Mouse (Mus musculus) liver, embryonic 15.5 days (tissue): ENCODE results near the gene Map1lc3b. TPM values are rescaled to one million over a fixed set of nuclear protein-coding genes. Genes with fewer than 3 reads are reported as not detected.

Experiments used
- ATAC-seq: fragments of 200-750 bp; cut with Nextera tagmentation; 2 replicates; pipeline ENCODE4 v1.8.0; 2017; ENCODE audit warnings: moderate number of reproducible peaks, mild to moderate bottlenecking, moderate library complexity; ENCODE audit not compliant: insufficient read depth
- H3K27ac ChIP-seq: fragments of 300-500 bp; sonication (generic); replicated peaks from 2 replicates; pipeline ENCODE4 v1.5.1; 2015; ENCODE audit warnings: mild to moderate bottlenecking, inconsistent platforms
- H3K27me3 ChIP-seq: fragments of 300-500 bp; sonication (generic); 2 replicates; pipeline ENCODE4 v1.6.1; 2015; ENCODE audit warnings: mild to moderate bottlenecking, inconsistent platforms
- H3K36me3 ChIP-seq: fragments of 300-500 bp; sonication (generic); replicated peaks from 2 replicates; pipeline ENCODE4 v1.6.1; 2015; ENCODE audit warnings: moderate library complexity, mild to moderate bottlenecking, inconsistent platforms
- H3K4me1 ChIP-seq: fragments of 300-500 bp; sonication (generic); replicated peaks from 2 replicates; pipeline ENCODE4 v1.6.1; 2015; ENCODE audit warnings: inconsistent platforms
- H3K4me2 ChIP-seq: fragments of 300-500 bp; sonication (generic); 2 replicates; pipeline ENCODE4 v1.6.1; 2015; ENCODE audit warnings: moderate library complexity, mild to moderate bottlenecking, inconsistent platforms
- H3K4me3 ChIP-seq: fragments of 300-500 bp; sonication (generic); replicated peaks from 2 replicates; pipeline ENCODE4 v1.5.1; 2015; ENCODE audit warnings: mild to moderate bottlenecking, inconsistent platforms
- H3K9ac ChIP-seq: fragments of 300-500 bp; sonication (generic); 2 replicates; pipeline ENCODE4 v1.6.1; 2015; ENCODE audit warnings: moderate library complexity, mild to moderate bottlenecking, inconsistent platforms
- H3K9me3 ChIP-seq: fragments of 300-500 bp; sonication (generic); replicated peaks from 2 replicates; pipeline ENCODE4 v1.6.1; 2016; ENCODE audit warnings: inconsistent platforms
- WGBS: fragments of 180-500 bp; shearing (Covaris S2); methylation state at CpG from one replicate; pipeline ENCODE4 v1.1.7; 2015; ENCODE audit warnings: mixed read lengths; ENCODE audit not compliant: insufficient replicate concordance; 5-methylcytosine and 5-hydroxymethylcytosine counted together
- polyA plus RNA-seq: library from polyadenylated mRNA; unstranded; fragments of >200 nt; fragmentation: Nextera tagmentation; extraction: Ambion mirVana; gene quantifications from 2 replicates; pipeline ENCODE4 v1.2.1, GENCODE M21; 2015

The Map1lc3b gene
- polyA plus RNA-seq, 1 experiment from 2014 or later: 136 TPM

GRCm38 (mm10) chr8:121557746-121558145 is 32.4 kb upstream of the Map1lc3b start:
- no peak for ATAC-seq
- Histone ChIP-seq H3K27me3 (no peaks in the 10 kb centered on the region), H3K4me2 (no peak overlapping the region), H3K9me3 (no peaks in the 10 kb centered on the region), H3K27ac (no peak overlapping the region), H3K9ac (no peak overlapping the region), H3K4me3 (no peak overlapping the region), H3K36me3 (peaks cover 46% of the 10 kb centered on the region), H3K4me1 (peaks cover under 1% of the 10 kb centered on the region; the same call in 1 of the 2 replicates)
- WGBS: 82% methylated on average over 11 of the region's 11 CpGs

DNA sequence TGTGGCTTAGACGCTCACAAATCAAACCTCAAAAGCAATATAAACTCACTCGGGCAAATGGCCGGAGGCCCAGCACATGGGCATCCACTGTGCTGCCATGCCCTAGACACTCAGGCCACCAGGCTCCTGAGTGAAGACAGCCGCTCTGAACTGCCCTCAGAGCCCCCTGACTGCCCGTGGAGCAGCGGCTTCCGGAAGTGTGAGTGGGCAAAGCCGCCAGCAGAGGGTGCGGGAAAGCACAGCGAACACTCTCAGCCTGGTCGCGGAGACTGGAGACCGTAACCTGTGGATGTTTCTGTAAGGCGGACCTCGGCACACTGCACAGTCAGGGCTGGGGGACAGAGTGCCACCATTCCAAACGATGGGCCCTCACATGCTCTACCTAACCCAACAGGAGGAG is 31.6 kb upstream of the Map1lc3b start:
- Histone ChIP-seq H3K9ac (no peak overlapping the region), H3K9me3 (no peaks in the 10 kb centered on the region), H3K36me3 (peaks cover 38% of the 10 kb centered on the region), H3K27me3 (no peaks in the 10 kb centered on the region), H3K27ac (no peak overlapping the region), H3K4me1 (peaks cover 4% of the 10 kb centered on the region; the same call in 1 of the 2 replicates), H3K4me3 (no peak overlapping the region), H3K4me2 (no peak overlapping the region)
- WGBS: 88% methylated on average over 16 of the region's 16 CpGs
- no peak for ATAC-seq

DNA sequence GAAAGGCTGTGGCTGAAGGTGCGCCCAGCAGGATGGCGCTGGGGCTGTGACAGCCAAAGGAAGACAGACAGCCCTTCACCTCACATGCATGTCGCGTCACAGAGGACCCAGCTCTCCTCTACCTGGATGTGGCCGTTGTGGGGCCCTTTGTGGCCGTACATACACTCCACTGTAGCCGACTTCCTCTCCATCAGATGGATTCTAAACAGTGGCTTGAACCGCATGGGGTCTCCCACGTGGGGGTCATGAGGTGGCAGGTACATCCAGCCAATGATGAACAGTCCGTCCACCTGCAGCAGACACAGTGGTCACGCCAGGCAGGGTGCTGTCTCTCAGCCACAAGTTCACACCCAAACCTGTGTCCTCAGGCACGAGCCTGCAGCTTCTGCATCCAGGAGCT is 30.4 kb upstream of the Map1lc3b start:
- Histone ChIP-seq H3K27me3 (no peaks in the 10 kb centered on the region), H3K4me3 (no peak overlapping the region), H3K4me2 (no peak overlapping the region), H3K9me3 (no peaks in the 10 kb centered on the region), H3K36me3 (peaks cover 27% of the 10 kb centered on the region), H3K27ac (no peak overlapping the region), H3K4me1 (peaks cover 4% of the 10 kb centered on the region; the same call in 1 of the 2 replicates), H3K9ac (no peak overlapping the region)
- no peak for ATAC-seq
- 81% methylated on average over 12 of the region's 12 CpGs for WGBS

GRCm38 (mm10) chr8:121560432-121561100 is 29.6 kb upstream of the Map1lc3b start:
- WGBS: 78% methylated on average over 7 of the region's 7 CpGs
- Histone ChIP-seq H3K27ac (no peak overlapping the region), H3K4me3 (no peak overlapping the region), H3K4me2 (no peak overlapping the region), H3K9ac (no peak overlapping the region), H3K4me1 (peaks cover 4% of the 10 kb centered on the region; the same call in 1 of the 2 replicates), H3K36me3 (peaks cover 24% of the 10 kb centered on the region), H3K27me3 (no peaks in the 10 kb centered on the region), H3K9me3 (no peaks in the 10 kb centered on the region)
- no peak for ATAC-seq

GRCm38 (mm10) chr8:121561636-121562345 is 28.4 kb upstream of the Map1lc3b start:
- ATAC-seq: no peak
- H3K36me3 ChIP-seq: peaks cover 26% of the 10 kb centered on the region
- no peak overlapping the region for H3K4me3 ChIP-seq
- H3K27me3 ChIP-seq: no peaks in the 10 kb centered on the region
- H3K9me3 ChIP-seq: no peaks in the 10 kb centered on the region
- H3K27ac ChIP-seq: no peak overlapping the region
- peaks cover 4% of the 10 kb centered on the region; the same call in 1 of the 2 replicates for H3K4me1 ChIP-seq
- no peak overlapping the region for H3K9ac ChIP-seq
- WGBS: 69% methylated on average over 16 of the region's 16 CpGs
- no peak overlapping the region for H3K4me2 ChIP-seq

DNA sequence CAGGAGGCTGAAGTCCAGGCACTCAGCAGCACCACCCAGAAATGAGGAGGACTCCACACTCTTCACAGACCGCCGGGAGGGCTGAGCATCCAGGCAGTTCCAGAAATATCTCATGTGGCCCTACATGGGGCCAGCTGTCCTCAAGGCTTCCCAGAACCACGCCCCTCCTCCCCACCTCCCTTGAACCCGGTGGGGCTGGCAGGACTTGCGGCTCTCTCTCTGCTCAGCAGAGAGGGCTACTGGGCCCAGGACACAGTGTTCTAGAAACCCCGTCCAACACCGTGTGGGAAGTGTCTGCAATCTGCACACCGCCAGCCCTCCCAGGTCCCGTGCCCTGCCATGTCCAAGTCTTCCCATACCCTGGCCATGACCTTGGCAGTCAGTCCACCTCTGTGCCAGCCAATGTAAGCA is 27.2 kb upstream of the Map1lc3b start:
- no peak overlapping the region for H3K4me2 ChIP-seq
- H3K4me1 ChIP-seq: peaks cover 13% of the 10 kb centered on the region
- no peak overlapping the region for H3K27ac ChIP-seq
- WGBS: 69% methylated on average over 9 of the region's 9 CpGs
- ATAC-seq: no peak
- no peaks in the 10 kb centered on the region for H3K9me3 ChIP-seq
- no peak overlapping the region for H3K9ac ChIP-seq
- H3K36me3 ChIP-seq: peaks cover 26% of the 10 kb centered on the region
- no peaks in the 10 kb centered on the region for H3K27me3 ChIP-seq
- no peak overlapping the region for H3K4me3 ChIP-seq

DNA sequence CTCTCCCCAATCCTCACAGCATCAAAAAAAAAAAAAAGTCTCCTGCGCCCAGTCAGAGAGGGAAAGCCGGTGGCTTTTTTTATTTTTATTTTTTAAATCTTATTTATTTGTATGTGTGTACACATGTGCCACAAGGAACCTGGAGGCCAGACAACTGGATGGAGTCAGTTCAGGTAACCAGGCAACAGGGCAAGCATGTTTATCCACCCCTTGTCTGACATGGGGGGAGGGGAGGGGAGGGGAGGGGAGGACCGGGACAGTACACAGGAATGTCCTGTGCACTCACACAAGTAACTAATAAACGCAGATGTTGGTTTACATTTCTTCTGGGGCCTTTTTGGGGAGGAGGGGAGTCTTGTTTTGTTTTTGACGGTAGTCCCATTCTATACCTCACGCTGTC is 26.5 kb upstream of the Map1lc3b start:
- Histone ChIP-seq H3K9me3 (no peaks in the 10 kb centered on the region), H3K4me1 (peaks cover 19% of the 10 kb centered on the region), H3K27me3 (no peaks in the 10 kb centered on the region), H3K4me3 (no peak overlapping the region), H3K4me2 (no peak overlapping the region), H3K9ac (no peak overlapping the region), H3K27ac (no peak overlapping the region), H3K36me3 (peaks cover 20% of the 10 kb centered on the region)
- no peak for ATAC-seq
- 76% methylated on average over 6 of the region's 6 CpGs for WGBS

DNA sequence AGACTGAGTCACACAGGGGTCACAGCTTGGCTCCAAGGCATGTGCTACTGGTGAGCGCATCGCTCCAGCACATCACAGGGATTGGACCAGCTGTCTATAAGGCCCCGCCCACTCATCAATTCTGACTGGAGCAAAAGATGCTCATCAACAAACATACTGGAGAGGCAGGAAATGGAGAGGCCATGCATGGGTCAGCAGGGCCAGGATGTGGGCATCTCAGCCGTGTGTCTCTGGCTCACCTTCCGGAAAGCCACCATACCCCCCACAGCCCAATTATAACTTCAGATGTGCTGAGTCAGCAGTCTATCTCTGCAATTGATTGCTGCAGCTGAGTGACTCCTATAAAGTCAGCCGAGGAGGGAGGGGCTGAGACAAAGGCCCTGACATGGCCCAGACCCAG is 21.8 kb upstream of the Map1lc3b start:
- ATAC-seq: no peak
- Histone ChIP-seq H3K4me1 (peaks cover 41% of the 10 kb centered on the region), H3K9me3 (no peaks in the 10 kb centered on the region), H3K27ac (no peak overlapping the region), H3K27me3 (no peaks in the 10 kb centered on the region), H3K4me3 (no peak overlapping the region), H3K36me3 (0 out of 2 replicates have a peak, but pooled peaks cover 5% of the 10 kb centered on the region), H3K4me2 (no peak overlapping the region), H3K9ac (no peak overlapping the region)
- 55% methylated on average over 6 of the region's 6 CpGs for WGBS

DNA sequence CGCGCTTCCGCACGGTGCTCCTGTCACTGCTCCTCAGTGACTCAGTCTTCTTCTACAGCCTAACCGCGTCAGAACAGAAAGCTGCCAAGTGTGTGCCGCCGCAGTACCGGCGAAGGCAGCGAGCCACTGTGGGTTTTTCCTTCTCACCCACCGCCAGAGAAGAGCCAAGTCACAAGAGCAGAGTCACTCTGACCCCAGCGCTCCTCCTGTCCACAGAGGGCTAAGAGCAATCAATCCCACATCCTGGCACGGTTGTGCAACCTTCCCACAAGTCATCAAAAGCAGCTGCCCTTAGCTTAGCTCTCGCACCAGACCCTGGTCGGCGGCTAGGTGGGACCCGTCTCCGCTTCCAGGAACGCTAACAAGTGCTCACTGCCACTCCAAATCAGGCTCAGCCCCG is 19.8 kb upstream of the Map1lc3b start:
- peak; percentile 10; the same call in 1 of the 2 replicates for ATAC-seq
- Histone ChIP-seq H3K4me3 (peak overlapping the region; percentile 18), H3K36me3 (0 out of 2 replicates have a peak, but pooled peaks cover 5% of the 10 kb centered on the region), H3K27me3 (no peaks in the 10 kb centered on the region), H3K9me3 (no peaks in the 10 kb centered on the region), H3K4me1 (peaks cover 59% of the 10 kb centered on the region), H3K4me2 (peak overlapping the region; percentile 54), H3K27ac (peak overlapping the region; percentile 7; the same call in 1 of the 2 replicates), H3K9ac (no peak overlapping the region)
- 43% methylated on average over 21 of the region's 21 CpGs for WGBS

GRCm38 (mm10) chr8:121570801-121571200 is 19.4 kb upstream of the Map1lc3b start:
- no peak for ATAC-seq
- 65% methylated on average over 17 of the region's 17 CpGs for WGBS
- H3K9me3 ChIP-seq: no peaks in the 10 kb centered on the region
- peaks cover 59% of the 10 kb centered on the region for H3K4me1 ChIP-seq
- 0 out of 2 replicates have a peak, but pooled peaks cover 5% of the 10 kb centered on the region for H3K36me3 ChIP-seq
- peak overlapping the region; percentile 54 for H3K4me2 ChIP-seq
- H3K27me3 ChIP-seq: no peaks in the 10 kb centered on the region
- H3K27ac ChIP-seq: peak overlapping the region; percentile 7; the same call in 1 of the 2 replicates
- peak overlapping the region; percentile 18; the same call in 1 of the 2 replicates for H3K4me3 ChIP-seq
- H3K9ac ChIP-seq: no peak overlapping the region

- Histone ChIP-seq H3K9me3 (no peaks in the 10 kb centered on the region), H3K9ac (no peak overlapping the region), H3K4me1 (peaks cover 68% of the 10 kb centered on the region), H3K4me3 (no peak overlapping the region), H3K36me3 (no peaks in the 10 kb centered on the region), H3K27me3 (no peaks in the 10 kb centered on the region), H3K4me2 (no peak overlapping the region), H3K27ac (no peak overlapping the region)
- ATAC-seq: no peak
- 68% methylated on average over 7 of the region's 7 CpGs for WGBS
Measured at GRCm38 (mm10) chr8:121572121-121572520, 18.0 kb upstream of the Map1lc3b start.
